Mouse (Mus musculus): ENCODE results near the gene Clip2. TPM values are rescaled to one million over a fixed set of nuclear protein-coding genes. Genes with fewer than 3 reads are reported as not detected.
A peak's percentile ranks its signal among the peaks of the same experiment; 100 is the strongest.

Clip2 gene
- polyA plus RNA-seq, 1 experiment from 2014 or later: 1.0 TPM

- no peaks in the 10 kb centered on the region for H3K9me3 ChIP-seq (ENCODE audit: control insufficient read depth, low read length)
- H3K27me3 ChIP-seq (ENCODE audit: control insufficient read depth, insufficient read depth, low read length): no peaks in the 10 kb centered on the region
- H3K4me1 ChIP-seq (replicated peaks; ENCODE audit: control insufficient read depth, insufficient read depth): peaks cover 10% of the 10 kb centered on the region
- no peak overlapping the region for H3K9ac ChIP-seq (ENCODE audit: low read length)
- DNase-seq (ENCODE audit: low spot score) (peak; percentile 56), ATAC-seq (ENCODE audit: low FRiP score, low TSS enrichment) (no peak; the same call in 1 of the 2 replicates)
- no peak overlapping the region for H3K4me2 ChIP-seq (replicated peaks; ENCODE audit: low read depth)
- no peak for TF ChIP-seq EP300 (optimal IDR thresholded peaks at IDR 0.05)
- TF ChIP-seq CTCF (IDR thresholded peaks at IDR 0.05; ENCODE audit: low read depth): no peak
- H3K4me3 ChIP-seq (ENCODE audit: low read depth, low read length): no peak overlapping the region
- peak overlapping the region; percentile 45; the same call in 1 of the 2 replicates for H3K27ac ChIP-seq (replicated peaks)
- H3K36me3 ChIP-seq (ENCODE audit: control insufficient read depth, insufficient read depth, low read length): no peaks in the 10 kb centered on the region
- 78% methylated on average over 3 of the region's 3 CpGs for WGBS
These were observed 2.5 kb downstream of the Clip2 start for GRCm38 (mm10) chr5:134549640-134550168.

DNA sequence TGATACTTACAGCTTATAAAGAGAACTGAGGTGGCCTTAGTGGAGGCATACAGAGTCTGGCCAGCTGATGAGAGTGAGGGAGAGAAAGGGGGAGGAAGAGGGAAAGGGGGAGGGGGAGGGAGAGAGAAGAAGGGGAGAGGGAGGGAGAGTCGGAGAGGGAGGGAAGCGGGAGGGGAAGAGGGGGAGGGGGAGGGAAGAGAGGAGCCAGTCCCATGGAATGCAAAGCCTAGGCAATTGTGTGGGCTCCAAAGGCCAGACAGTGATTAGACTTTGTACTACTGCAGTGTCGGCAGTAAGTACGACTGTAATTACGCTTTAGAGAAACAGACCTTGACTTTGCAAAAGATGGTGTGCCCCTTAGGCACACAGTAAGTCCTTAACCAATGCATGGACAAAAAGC lies 3.9 kb downstream of the Clip2 start:
- H3K27me3 ChIP-seq (ENCODE audit: control insufficient read depth, insufficient read depth, low read length): no peaks in the 10 kb centered on the region
- WGBS: 38% methylated on average over 5 of the region's 5 CpGs
- DNase-seq (ENCODE audit: low spot score) (no peak), ATAC-seq (ENCODE audit: low FRiP score, low TSS enrichment) (no peak)
- H3K4me3 ChIP-seq (ENCODE audit: low read depth, low read length): no peak overlapping the region
- H3K4me2 ChIP-seq (replicated peaks; ENCODE audit: low read depth): no peak overlapping the region
- no peaks in the 10 kb centered on the region for H3K36me3 ChIP-seq (ENCODE audit: control insufficient read depth, insufficient read depth, low read length)
- no peak for TF ChIP-seq EP300 (optimal IDR thresholded peaks at IDR 0.05)
- TF ChIP-seq CTCF (IDR thresholded peaks at IDR 0.05; ENCODE audit: low read depth): no peak
- H3K4me1 ChIP-seq (replicated peaks; ENCODE audit: control insufficient read depth, insufficient read depth): peaks cover 10% of the 10 kb centered on the region; the same call in 1 of the 2 replicates
- no peaks in the 10 kb centered on the region for H3K9me3 ChIP-seq (ENCODE audit: control insufficient read depth, low read length)
- no peak overlapping the region for H3K9ac ChIP-seq (ENCODE audit: low read length)
- no peak overlapping the region for H3K27ac ChIP-seq (replicated peaks)

DNA sequence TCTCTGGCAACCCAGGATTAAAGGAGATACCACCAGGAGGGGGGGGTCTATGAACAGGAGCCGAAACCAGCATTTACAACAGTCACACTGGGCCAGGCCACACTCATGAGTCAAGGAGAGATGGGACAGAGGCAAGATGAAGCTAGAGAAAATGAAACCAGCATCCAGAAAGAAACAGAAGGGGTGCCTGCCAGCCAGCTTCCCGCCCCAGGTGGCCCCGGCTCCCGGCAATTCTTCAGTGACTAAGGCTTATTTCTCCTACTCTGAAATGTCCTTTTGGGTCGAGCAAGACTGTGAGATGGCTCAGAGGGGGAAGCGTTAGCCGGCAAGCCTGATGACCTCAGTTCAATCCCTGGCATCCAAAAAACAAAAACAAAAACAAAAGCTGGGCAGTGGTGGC lies 5.4 kb downstream of the Clip2 start:
- no peak for ATAC-seq (ENCODE audit: low FRiP score, low TSS enrichment)
- H3K4me1 ChIP-seq (replicated peaks; ENCODE audit: control insufficient read depth, insufficient read depth): peaks cover 7% of the 10 kb centered on the region; the same call in 1 of the 2 replicates
- no peaks in the 10 kb centered on the region for H3K9me3 ChIP-seq (ENCODE audit: control insufficient read depth, low read length)
- H3K4me3 ChIP-seq (ENCODE audit: low read depth, low read length): no peak overlapping the region
- no peaks in the 10 kb centered on the region for H3K27me3 ChIP-seq (ENCODE audit: control insufficient read depth, insufficient read depth, low read length)
- no peaks in the 10 kb centered on the region for H3K36me3 ChIP-seq (ENCODE audit: control insufficient read depth, insufficient read depth, low read length)
- no peak overlapping the region for H3K27ac ChIP-seq (replicated peaks)
- no peak for DNase-seq (ENCODE audit: low spot score)
- H3K4me2 ChIP-seq (replicated peaks; ENCODE audit: low read depth): no peak overlapping the region
- H3K9ac ChIP-seq (ENCODE audit: low read length): no peak overlapping the region
- 89% methylated on average over 7 of the region's 7 CpGs for WGBS
- TF ChIP-seq CTCF (IDR thresholded peaks at IDR 0.05; ENCODE audit: low read depth) (no peak), EP300 (optimal IDR thresholded peaks at IDR 0.05) (no peak)

DNA sequence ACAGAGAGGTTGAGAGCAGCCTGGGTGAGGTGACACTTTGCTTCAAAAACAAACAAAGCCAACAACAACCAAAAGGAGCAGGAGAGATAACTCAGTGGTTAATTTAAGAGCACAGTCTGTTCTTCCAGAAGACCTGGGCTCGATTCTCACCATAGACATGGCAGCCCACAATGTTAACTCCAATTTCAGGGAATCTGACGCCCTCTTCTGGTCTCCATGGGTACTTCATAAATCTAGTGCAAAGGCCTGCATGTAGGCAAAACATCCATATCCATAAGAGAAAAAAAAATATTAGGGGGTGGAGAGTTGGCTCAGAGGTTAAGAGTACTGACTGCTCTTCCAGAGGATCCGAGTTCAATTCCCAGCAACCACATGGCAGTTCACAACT lies 7.0 kb downstream of the Clip2 start:
- WGBS: 53% methylated on average over 3 of the region's 3 CpGs

GRCm38 (mm10) chr5:134544516-134545241 lies 7.6 kb downstream of the Clip2 start:
- no peaks in the 10 kb centered on the region for H3K9me3 ChIP-seq (ENCODE audit: control insufficient read depth, low read length)
- H3K36me3 ChIP-seq (ENCODE audit: control insufficient read depth, insufficient read depth, low read length): no peaks in the 10 kb centered on the region
- H3K4me1 ChIP-seq (replicated peaks; ENCODE audit: control insufficient read depth, insufficient read depth): peaks cover 5% of the 10 kb centered on the region; the same call in 1 of the 2 replicates
- H3K4me2 ChIP-seq (replicated peaks; ENCODE audit: low read depth): no peak overlapping the region
- ATAC-seq (ENCODE audit: low FRiP score, low TSS enrichment) (no peak), DNase-seq (ENCODE audit: low spot score) (peak; percentile 27)
- no peak overlapping the region for H3K9ac ChIP-seq (ENCODE audit: low read length)
- no peaks in the 10 kb centered on the region for H3K27me3 ChIP-seq (ENCODE audit: control insufficient read depth, insufficient read depth, low read length)
- WGBS: 61% methylated on average over 19 of the region's 19 CpGs
- TF ChIP-seq EP300 (optimal IDR thresholded peaks at IDR 0.05) (no peak), CTCF (IDR thresholded peaks at IDR 0.05; ENCODE audit: low read depth) (no peak)
- 0 out of 2 replicates have a peak overlapping the region, but pooled peaks have one; percentile 13 for H3K27ac ChIP-seq (replicated peaks)
- H3K4me3 ChIP-seq (ENCODE audit: low read depth, low read length): no peak overlapping the region

More for the DNA sequence above, 7.0 kb downstream of the Clip2 start:
- H3K9ac ChIP-seq (ENCODE audit: low read length): no peak overlapping the region
- H3K4me1 ChIP-seq (replicated peaks; ENCODE audit: control insufficient read depth, insufficient read depth): peaks cover 3% of the 10 kb centered on the region; the same call in 1 of the 2 replicates
- H3K36me3 ChIP-seq (ENCODE audit: control insufficient read depth, insufficient read depth, low read length): no peaks in the 10 kb centered on the region
- no peaks in the 10 kb centered on the region for H3K27me3 ChIP-seq (ENCODE audit: control insufficient read depth, insufficient read depth, low read length)
- ATAC-seq (ENCODE audit: low FRiP score, low TSS enrichment) (no peak), DNase-seq (ENCODE audit: low spot score) (no peak)
- H3K4me3 ChIP-seq (ENCODE audit: low read depth, low read length): no peak overlapping the region
- H3K27ac ChIP-seq (replicated peaks): 0 out of 2 replicates have a peak overlapping the region, but pooled peaks have one; percentile 13
- no peak overlapping the region for H3K4me2 ChIP-seq (replicated peaks; ENCODE audit: low read depth)
- H3K9me3 ChIP-seq (ENCODE audit: control insufficient read depth, low read length): no peaks in the 10 kb centered on the region
- TF ChIP-seq EP300 (optimal IDR thresholded peaks at IDR 0.05) (no peak), CTCF (IDR thresholded peaks at IDR 0.05; ENCODE audit: low read depth) (peak; percentile 50)

- H3K27me3 ChIP-seq (ENCODE audit: control insufficient read depth, insufficient read depth, low read length): no peaks in the 10 kb centered on the region
- peaks cover 8% of the 10 kb centered on the region for H3K4me1 ChIP-seq (replicated peaks; ENCODE audit: control insufficient read depth, insufficient read depth)
- WGBS: 28% methylated on average over 7 of the region's 7 CpGs
These were observed 10.6 kb downstream of the Clip2 start for GRCm38 (mm10) chr5:134541640-134542039.

More at GRCm38 (mm10) chr5:134541640-134542039, 10.6 kb downstream of the Clip2 start:
- no peak overlapping the region for H3K4me3 ChIP-seq (ENCODE audit: low read depth, low read length)
- no peak for DNase-seq (ENCODE audit: low spot score)
- peak overlapping the region; percentile 69 for H3K27ac ChIP-seq (replicated peaks)
- TF ChIP-seq EP300 (optimal IDR thresholded peaks at IDR 0.05): no peak
- no peak for TF ChIP-seq CTCF (IDR thresholded peaks at IDR 0.05; ENCODE audit: low read depth)
- H3K9ac ChIP-seq (ENCODE audit: low read length): no peak overlapping the region
- peak; percentile 36 for ATAC-seq (ENCODE audit: low FRiP score, low TSS enrichment)
- H3K9me3 ChIP-seq (ENCODE audit: control insufficient read depth, low read length): no peaks in the 10 kb centered on the region
- H3K36me3 ChIP-seq (ENCODE audit: control insufficient read depth, insufficient read depth, low read length): peaks cover 3% of the 10 kb centered on the region; the same call in 1 of the 2 replicates
- no peak overlapping the region for H3K4me2 ChIP-seq (replicated peaks; ENCODE audit: low read depth)

Data from stomach, postnatal 0 days (tissue).